Mouse (Mus musculus): Measurements from ENCODE around the gene Akap6. TPM values are rescaled to one million over a fixed set of nuclear protein-coding genes. Genes with fewer than 3 reads are reported as not detected.

Gene Akap6
- polyA plus RNA-seq, 1 experiment from 2014 or later, result 14.4 TPM

DNA sequence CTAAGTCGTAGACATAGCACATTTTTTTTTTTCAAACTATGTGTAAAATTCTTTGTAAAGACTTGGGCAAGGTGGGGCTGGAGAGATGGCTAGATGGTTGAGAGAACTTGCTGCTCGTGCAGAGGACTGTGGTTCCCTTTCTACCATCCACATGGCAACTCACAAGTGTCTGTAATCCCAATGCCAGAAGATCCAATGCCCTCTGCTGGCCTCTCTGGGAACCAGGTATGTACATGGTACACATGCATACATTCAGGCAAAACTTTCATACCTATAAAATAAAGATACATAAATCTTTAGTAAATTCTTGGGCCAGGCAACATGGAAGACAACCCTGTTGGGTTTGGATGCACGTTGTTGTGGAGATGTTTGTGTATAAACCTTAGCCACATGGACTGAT lies 107.1 kb downstream of the Akap6 start:
- Histone ChIP-seq H3K27me3 (ENCODE audit: control insufficient read depth, insufficient read depth, low read length) (no peaks in the 10 kb centered on the region), H3K4me3 (ENCODE audit: control insufficient read depth in 1 of 2, insufficient read depth in 1 of 2, low read depth in 1 of 2, low read length in 2 of 2) (no peak overlapping the region), H3K4me2 (ENCODE audit: low read length) (no peak overlapping the region), H3K9ac (ENCODE audit: low read length) (no peak overlapping the region), H3K36me3 (ENCODE audit: control insufficient read depth, insufficient read depth, low read length) (no peaks in the 10 kb centered on the region), H3K9me3 (ENCODE audit: control insufficient read depth, low read length) (peaks cover 3% of the 10 kb centered on the region; the same call in 1 of the 2 replicates), H3K27ac (replicated peaks in 1 of 2; ENCODE audit: control insufficient read depth in 1 of 2, insufficient read depth in 1 of 2, low read depth in 2 of 2, low read length in 2 of 2) (no peak overlapping the region), H3K4me1 (ENCODE audit: control insufficient read depth in 2 of 2, insufficient read depth in 2 of 2, low read length in 2 of 2) (no peaks in the 10 kb centered on the region)
- no peak for ATAC-seq (ENCODE audit: insufficient number of reproducible peaks, insufficient read depth, low FRiP score, low read depth)
- 68% methylated on average over 3 of the region's 3 CpGs for WGBS

DNA sequence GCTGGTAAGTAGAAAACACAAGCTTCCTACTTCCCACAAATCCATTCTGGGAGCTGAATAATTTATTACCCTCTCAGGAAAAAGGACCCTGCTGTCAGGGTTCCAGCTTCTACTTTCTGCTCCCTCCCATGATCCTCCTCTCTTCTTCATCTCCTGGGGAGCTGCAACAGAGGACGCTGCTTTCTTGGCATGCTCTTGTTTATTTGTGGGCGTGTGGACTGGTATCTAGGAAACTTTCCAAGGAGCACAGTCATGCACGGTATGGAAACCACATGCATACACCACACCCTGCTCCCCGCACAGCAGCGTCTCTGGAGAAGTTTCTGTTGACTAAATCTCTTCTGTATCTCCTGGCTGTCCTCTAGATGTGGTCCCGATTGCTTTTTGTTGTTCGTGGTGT lies 119.4 kb downstream of the Akap6 start:
- H3K27me3 ChIP-seq (ENCODE audit: control insufficient read depth, insufficient read depth, low read length), result no peaks in the 10 kb centered on the region
- H3K27ac ChIP-seq (replicated peaks in 1 of 2; ENCODE audit: control insufficient read depth in 1 of 2, insufficient read depth in 1 of 2, low read depth in 2 of 2, low read length in 2 of 2), result no peak overlapping the region
- WGBS, result 58% methylated on average over 7 of the region's 7 CpGs
- H3K4me3 ChIP-seq (ENCODE audit: control insufficient read depth in 1 of 2, insufficient read depth in 1 of 2, low read depth in 1 of 2, low read length in 2 of 2), result no peak overlapping the region
- no peak overlapping the region for H3K4me2 ChIP-seq (ENCODE audit: low read length)
- 0 out of 2 replicates have a peak, but pooled peaks cover 4% of the 10 kb centered on the region for H3K9me3 ChIP-seq (ENCODE audit: control insufficient read depth, low read length)
- H3K9ac ChIP-seq (ENCODE audit: low read length), result no peak overlapping the region
- H3K4me1 ChIP-seq (ENCODE audit: control insufficient read depth in 2 of 2, insufficient read depth in 2 of 2, low read length in 2 of 2), result peaks cover 0 to 3% of the 10 kb centered on the region in 2 experiments; a peak in 1 of 4 replicates
- H3K36me3 ChIP-seq (ENCODE audit: control insufficient read depth, insufficient read depth, low read length), result no peaks in the 10 kb centered on the region
- no peak for ATAC-seq (ENCODE audit: insufficient number of reproducible peaks, insufficient read depth, low FRiP score, low read depth)

- Histone ChIP-seq H3K27ac (replicated peaks in 1 of 2; ENCODE audit: control insufficient read depth in 1 of 2, insufficient read depth in 1 of 2, low read depth in 2 of 2, low read length in 2 of 2) (no peak overlapping the region), H3K9me3 (ENCODE audit: control insufficient read depth, low read length) (0 out of 2 replicates have a peak, but pooled peaks cover 4% of the 10 kb centered on the region), H3K36me3 (ENCODE audit: control insufficient read depth, insufficient read depth, low read length) (no peaks in the 10 kb centered on the region), H3K4me2 (ENCODE audit: low read length) (no peak overlapping the region), H3K4me3 (ENCODE audit: control insufficient read depth in 1 of 2, insufficient read depth in 1 of 2, low read depth in 1 of 2, low read length in 2 of 2) (no peak overlapping the region), H3K27me3 (ENCODE audit: control insufficient read depth, insufficient read depth, low read length) (no peaks in the 10 kb centered on the region), H3K9ac (ENCODE audit: low read length) (no peak overlapping the region), H3K4me1 (ENCODE audit: control insufficient read depth in 2 of 2, insufficient read depth in 2 of 2, low read length in 2 of 2) (no peaks in the 10 kb centered on the region; a peak in 1 of 4 replicates)
- ATAC-seq (ENCODE audit: insufficient number of reproducible peaks, insufficient read depth, low FRiP score, low read depth), result no peak
- WGBS, result 76% methylated on average over 5 of the region's 5 CpGs
These were observed 125.6 kb downstream of the Akap6 start for GRCm38 (mm10) chr12:52824774-52825173.

DNA sequence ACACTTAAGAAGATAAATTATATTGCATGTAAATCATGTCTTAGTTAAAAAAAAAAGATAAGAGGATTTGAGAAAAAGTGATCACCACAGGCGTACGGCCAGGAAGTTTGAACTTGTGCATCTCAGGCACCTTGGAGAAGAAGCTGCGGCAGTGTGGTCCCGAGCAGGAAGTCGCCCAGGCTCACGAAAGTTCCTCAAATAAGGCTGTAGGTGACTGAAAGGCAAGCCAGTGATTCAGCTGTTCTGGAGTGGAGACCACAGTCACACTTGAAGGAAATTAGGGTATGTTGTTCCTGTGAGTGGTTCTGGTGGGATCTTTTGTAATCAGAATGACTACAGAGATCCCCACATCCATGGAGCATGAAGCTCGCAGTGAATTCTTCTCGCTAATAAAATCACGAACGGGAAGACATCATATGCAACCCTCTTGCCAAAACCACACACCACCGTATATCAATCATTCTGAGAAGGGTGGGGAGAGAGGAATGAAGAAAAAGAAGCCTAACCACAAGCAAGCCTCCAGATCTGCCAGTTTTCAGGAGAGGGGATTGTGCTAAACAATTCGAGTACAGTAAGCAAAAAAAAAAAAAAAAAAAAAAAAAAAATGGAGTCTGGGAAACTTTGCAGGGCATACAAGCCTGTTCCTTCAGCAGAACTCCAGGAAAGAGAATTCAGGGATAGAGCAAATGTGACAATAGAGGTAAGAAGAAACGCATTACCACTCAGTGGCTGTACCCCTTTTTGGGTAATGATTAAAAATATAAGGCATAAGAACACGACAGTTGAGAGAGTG lies 130.0 kb downstream of the Akap6 start:
- H3K4me2 ChIP-seq (ENCODE audit: low read length), result no peak overlapping the region
- 70% methylated on average over 14 of the region's 14 CpGs for WGBS
- ATAC-seq (ENCODE audit: insufficient number of reproducible peaks, insufficient read depth, low FRiP score, low read depth), result no peak

DNA sequence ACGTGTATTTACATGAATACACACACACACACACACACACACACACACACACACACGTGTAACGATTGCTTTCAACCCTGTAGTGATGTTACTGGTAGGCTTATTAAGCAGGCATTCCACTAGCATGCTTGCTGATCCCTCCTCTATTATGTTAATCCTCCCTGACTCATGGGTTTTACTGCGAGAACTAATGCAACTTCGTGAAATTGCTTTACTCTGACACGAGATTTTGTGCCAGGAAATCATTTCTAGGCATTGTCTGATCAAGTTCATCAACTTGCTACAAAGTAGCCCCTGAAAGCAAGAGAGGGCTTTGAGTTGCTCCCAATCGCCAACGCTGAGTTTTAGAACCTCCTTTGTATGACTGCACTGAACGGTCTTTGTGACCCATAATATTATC lies 132.6 kb downstream of the Akap6 start:
- WGBS, result 69% methylated on average over 9 of the region's 9 CpGs
- H3K27me3 ChIP-seq (ENCODE audit: control insufficient read depth, insufficient read depth, low read length), result no peaks in the 10 kb centered on the region

More for the DNA sequence above, 130.0 kb downstream of the Akap6 start:
- Histone ChIP-seq H3K4me1 (ENCODE audit: control insufficient read depth in 2 of 2, insufficient read depth in 2 of 2, low read length in 2 of 2) (peaks cover 2 to 3% of the 10 kb centered on the region in 2 experiments), H3K9ac (ENCODE audit: low read length) (no peak overlapping the region), H3K9me3 (ENCODE audit: control insufficient read depth, low read length) (no peaks in the 10 kb centered on the region), H3K27me3 (ENCODE audit: control insufficient read depth, insufficient read depth, low read length) (no peaks in the 10 kb centered on the region), H3K36me3 (ENCODE audit: control insufficient read depth, insufficient read depth, low read length) (no peaks in the 10 kb centered on the region), H3K4me3 (ENCODE audit: control insufficient read depth in 1 of 2, insufficient read depth in 1 of 2, low read depth in 1 of 2, low read length in 2 of 2) (no peak overlapping the region), H3K27ac (replicated peaks in 1 of 2; ENCODE audit: control insufficient read depth in 1 of 2, insufficient read depth in 1 of 2, low read depth in 2 of 2, low read length in 2 of 2) (no peak overlapping the region)

DNA sequence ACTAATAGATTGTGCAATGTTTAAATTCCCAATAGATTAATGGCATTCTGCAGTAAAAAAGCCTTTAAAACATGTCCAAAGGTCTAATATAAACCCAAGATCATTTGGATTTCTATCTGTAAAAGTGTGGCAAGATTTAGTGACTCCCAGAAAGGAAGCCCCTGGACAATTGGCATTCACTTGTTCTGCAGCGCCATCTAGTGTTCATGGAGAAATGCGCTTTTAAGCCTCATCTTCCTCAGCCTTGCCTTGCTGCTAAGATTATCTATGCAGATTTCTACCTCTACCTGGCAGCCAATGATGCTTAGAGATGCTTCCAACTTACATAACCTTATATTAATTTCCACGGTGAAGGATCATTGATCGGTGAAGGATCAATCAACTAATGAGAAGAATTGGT lies 133.0 kb downstream of the Akap6 start:
- no peak for ATAC-seq (ENCODE audit: insufficient number of reproducible peaks, insufficient read depth, low FRiP score, low read depth)
- no peak overlapping the region for H3K4me2 ChIP-seq (ENCODE audit: low read length)
- H3K4me3 ChIP-seq (ENCODE audit: control insufficient read depth in 1 of 2, insufficient read depth in 1 of 2, low read depth in 1 of 2, low read length in 2 of 2), result no peak overlapping the region
- no peak overlapping the region for H3K27ac ChIP-seq (replicated peaks in 1 of 2; ENCODE audit: control insufficient read depth in 1 of 2, insufficient read depth in 1 of 2, low read depth in 2 of 2, low read length in 2 of 2)
- H3K4me1 ChIP-seq (ENCODE audit: control insufficient read depth in 2 of 2, insufficient read depth in 2 of 2, low read length in 2 of 2), result peaks cover 19 to 26% of the 10 kb centered on the region in 2 experiments
- no peak overlapping the region for H3K9ac ChIP-seq (ENCODE audit: low read length)
- WGBS, result 3% methylated on average over 4 of the region's 4 CpGs
- H3K9me3 ChIP-seq (ENCODE audit: control insufficient read depth, low read length), result no peaks in the 10 kb centered on the region
- no peaks in the 10 kb centered on the region for H3K36me3 ChIP-seq (ENCODE audit: control insufficient read depth, insufficient read depth, low read length)
- no peaks in the 10 kb centered on the region for H3K27me3 ChIP-seq (ENCODE audit: control insufficient read depth, insufficient read depth, low read length)

More for the DNA sequence above, 132.6 kb downstream of the Akap6 start:
- ATAC-seq (ENCODE audit: insufficient number of reproducible peaks, insufficient read depth, low FRiP score, low read depth), result no peak
- Histone ChIP-seq H3K9ac (ENCODE audit: low read length) (no peak overlapping the region), H3K4me2 (ENCODE audit: low read length) (no peak overlapping the region), H3K4me1 (ENCODE audit: control insufficient read depth in 2 of 2, insufficient read depth in 2 of 2, low read length in 2 of 2) (peaks cover 19 to 26% of the 10 kb centered on the region in 2 experiments), H3K9me3 (ENCODE audit: control insufficient read depth, low read length) (no peaks in the 10 kb centered on the region), H3K27ac (replicated peaks in 1 of 2; ENCODE audit: control insufficient read depth in 1 of 2, insufficient read depth in 1 of 2, low read depth in 2 of 2, low read length in 2 of 2) (no peak overlapping the region), H3K4me3 (ENCODE audit: control insufficient read depth in 1 of 2, insufficient read depth in 1 of 2, low read depth in 1 of 2, low read length in 2 of 2) (no peak overlapping the region), H3K36me3 (ENCODE audit: control insufficient read depth, insufficient read depth, low read length) (no peaks in the 10 kb centered on the region)

GRCm38 (mm10) chr12:52833141-52833540 lies 134.0 kb downstream of the Akap6 start:
- Histone ChIP-seq H3K4me1 (ENCODE audit: control insufficient read depth in 2 of 2, insufficient read depth in 2 of 2, low read length in 2 of 2) (peaks cover 19 to 26% of the 10 kb centered on the region in 2 experiments), H3K4me3 (ENCODE audit: control insufficient read depth in 1 of 2, insufficient read depth in 1 of 2, low read depth in 1 of 2, low read length in 2 of 2) (no peak overlapping the region), H3K36me3 (ENCODE audit: control insufficient read depth, insufficient read depth, low read length) (no peaks in the 10 kb centered on the region), H3K4me2 (ENCODE audit: low read length) (no peak overlapping the region), H3K27ac (replicated peaks in 1 of 2; ENCODE audit: control insufficient read depth in 1 of 2, insufficient read depth in 1 of 2, low read depth in 2 of 2, low read length in 2 of 2) (no peak overlapping the region), H3K9me3 (ENCODE audit: control insufficient read depth, low read length) (no peaks in the 10 kb centered on the region), H3K27me3 (ENCODE audit: control insufficient read depth, insufficient read depth, low read length) (no peaks in the 10 kb centered on the region), H3K9ac (ENCODE audit: low read length) (no peak overlapping the region)
- ATAC-seq (ENCODE audit: insufficient number of reproducible peaks, insufficient read depth, low FRiP score, low read depth), result no peak
- 50% methylated on average over 6 of the region's 6 CpGs for WGBS
